Mouse (Mus musculus): ENCODE data around the gene Gale. TPM values are rescaled to one million over a fixed set of nuclear protein-coding genes. Genes with fewer than 3 reads are reported as not detected.

Gale gene
- polyA plus RNA-seq, 1 experiment = 9.4 TPM

DNA sequence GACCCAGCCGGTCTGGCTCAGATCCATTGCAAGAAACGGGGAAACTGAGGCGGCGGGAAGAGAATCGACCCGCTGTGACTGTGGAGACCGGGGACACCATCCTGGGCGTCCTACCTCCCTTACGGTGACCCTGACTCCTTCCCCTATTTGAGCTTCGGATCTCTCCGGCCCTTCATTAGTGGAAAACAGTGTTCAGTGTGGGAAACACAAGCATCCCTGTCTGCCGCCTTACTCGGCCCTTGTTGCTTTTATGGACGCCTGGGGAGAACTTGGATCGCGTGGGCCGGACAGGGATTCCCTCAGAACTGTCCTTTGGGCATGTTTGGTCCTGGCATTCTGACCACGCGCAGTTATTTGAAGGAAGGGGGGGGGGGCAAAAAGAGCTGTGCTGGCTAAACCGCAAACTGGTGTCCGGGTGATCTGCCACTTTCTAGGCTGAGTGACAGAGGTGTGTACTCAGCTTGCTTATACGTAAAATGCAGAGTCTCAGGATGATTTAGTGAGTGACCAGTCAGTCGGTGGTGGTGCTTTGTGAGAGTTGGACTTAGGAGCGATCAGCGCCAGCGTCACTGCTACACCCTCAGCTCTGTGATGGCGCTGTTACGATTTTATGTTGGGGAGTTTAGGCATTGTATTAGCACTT is 16.7 kb upstream of the Gale start:
- Histone ChIP-seq H3K9me3 (replicated peaks; ENCODE audit: control insufficient read depth, insufficient read depth, low read length, poor library complexity, severe bottlenecking) (no peaks in the 10 kb centered on the region), H3K4me3 (ENCODE audit: low read depth, low read length) (peak overlapping the region; percentile 59), H3K4me1 (ENCODE audit: control insufficient read depth, insufficient read depth, low read length) (peaks cover 1% of the 10 kb centered on the region), H3K9ac (ENCODE audit: low read depth, poor library complexity, severe bottlenecking) (peak overlapping the region; percentile 67), H3K36me3 (ENCODE audit: control insufficient read depth, insufficient read depth, low read length, poor library complexity, severe bottlenecking) (no peaks in the 10 kb centered on the region), H3K27ac (ENCODE audit: insufficient read depth, low read length) (no peak overlapping the region), H3K27me3 (ENCODE audit: control insufficient read depth, insufficient read depth, low read length, poor library complexity, severe bottlenecking) (no peaks in the 10 kb centered on the region)
- no peak for TF ChIP-seq POLR2A (IDR thresholded peaks at IDR 0.05; ENCODE audit: insufficient read depth, low read length)
- TF ChIP-seq EP300 (IDR thresholded peaks at IDR 0.05; ENCODE audit: insufficient read depth, low read depth, low read length) = no peak
- TF ChIP-seq CTCF (IDR thresholded peaks at IDR 0.05; ENCODE audit: low read depth, low read length) = no peak

DNA sequence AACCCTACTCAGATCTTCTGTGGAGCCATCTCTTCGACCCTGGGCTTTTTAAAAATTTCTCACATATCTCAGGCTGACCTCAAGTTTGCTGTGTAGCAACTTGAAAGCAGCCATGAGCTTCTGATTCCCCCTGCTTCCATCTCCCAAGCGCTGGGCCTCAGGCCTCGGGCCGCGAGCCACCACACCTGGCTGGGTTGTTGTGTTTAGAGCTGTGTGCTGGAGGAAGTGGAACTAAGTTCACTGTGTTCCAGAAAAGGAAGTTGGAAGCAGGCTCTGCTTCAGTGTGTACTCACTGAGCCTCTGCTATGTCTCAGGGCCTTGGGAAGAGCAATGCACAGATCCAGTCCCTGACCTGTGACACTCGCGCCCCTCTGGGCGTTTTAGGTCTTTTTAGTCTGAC is 15.4 kb upstream of the Gale start:
- no peak overlapping the region for H3K27ac ChIP-seq (ENCODE audit: insufficient read depth, low read length)
- H3K4me1 ChIP-seq (ENCODE audit: control insufficient read depth, insufficient read depth, low read length) = peaks cover 1% of the 10 kb centered on the region
- H3K9me3 ChIP-seq (replicated peaks; ENCODE audit: control insufficient read depth, insufficient read depth, low read length, poor library complexity, severe bottlenecking) = no peaks in the 10 kb centered on the region
- TF ChIP-seq CTCF (IDR thresholded peaks at IDR 0.05; ENCODE audit: low read depth, low read length) (no peak), EP300 (IDR thresholded peaks at IDR 0.05; ENCODE audit: insufficient read depth, low read depth, low read length) (no peak), POLR2A (IDR thresholded peaks at IDR 0.05; ENCODE audit: insufficient read depth, low read length) (no peak)
- no peaks in the 10 kb centered on the region for H3K27me3 ChIP-seq (ENCODE audit: control insufficient read depth, insufficient read depth, low read length, poor library complexity, severe bottlenecking)
- H3K9ac ChIP-seq (ENCODE audit: low read depth, poor library complexity, severe bottlenecking) = no peak overlapping the region
- H3K4me3 ChIP-seq (ENCODE audit: low read depth, low read length) = no peak overlapping the region
- no peaks in the 10 kb centered on the region for H3K36me3 ChIP-seq (ENCODE audit: control insufficient read depth, insufficient read depth, low read length, poor library complexity, severe bottlenecking)

DNA sequence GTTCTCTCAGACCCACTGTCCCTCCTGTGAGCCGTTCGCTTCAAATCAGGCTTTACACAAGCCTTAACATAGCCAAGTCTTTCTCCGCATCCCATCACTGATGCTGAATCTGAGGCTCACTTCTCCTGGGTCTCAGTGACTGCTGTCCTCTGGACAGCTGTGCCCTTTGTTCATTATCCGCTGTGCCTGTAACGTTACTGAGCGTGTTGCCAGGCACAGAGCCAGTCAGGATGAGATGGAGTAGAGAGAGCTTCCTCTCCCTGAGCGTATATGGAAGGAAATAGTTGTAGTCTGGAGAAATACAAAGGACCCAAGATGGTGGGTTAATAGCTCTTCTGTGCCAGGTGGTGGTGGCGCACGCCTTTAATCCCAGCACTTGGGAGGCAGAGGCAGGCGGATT is 14.1 kb upstream of the Gale start:
- H3K27me3 ChIP-seq (ENCODE audit: control insufficient read depth, insufficient read depth, low read length, poor library complexity, severe bottlenecking) = no peaks in the 10 kb centered on the region
- no peak overlapping the region for H3K9ac ChIP-seq (ENCODE audit: low read depth, poor library complexity, severe bottlenecking)
- no peak overlapping the region for H3K27ac ChIP-seq (ENCODE audit: insufficient read depth, low read length)
- no peak overlapping the region for H3K4me3 ChIP-seq (ENCODE audit: low read depth, low read length)
- H3K36me3 ChIP-seq (ENCODE audit: control insufficient read depth, insufficient read depth, low read length, poor library complexity, severe bottlenecking) = no peaks in the 10 kb centered on the region
- no peak for TF ChIP-seq CTCF (IDR thresholded peaks at IDR 0.05; ENCODE audit: low read depth, low read length)
- TF ChIP-seq POLR2A (IDR thresholded peaks at IDR 0.05; ENCODE audit: insufficient read depth, low read length) = no peak
- H3K9me3 ChIP-seq (replicated peaks; ENCODE audit: control insufficient read depth, insufficient read depth, low read length, poor library complexity, severe bottlenecking) = no peaks in the 10 kb centered on the region
- peaks cover 1% of the 10 kb centered on the region for H3K4me1 ChIP-seq (ENCODE audit: control insufficient read depth, insufficient read depth, low read length)

DNA sequence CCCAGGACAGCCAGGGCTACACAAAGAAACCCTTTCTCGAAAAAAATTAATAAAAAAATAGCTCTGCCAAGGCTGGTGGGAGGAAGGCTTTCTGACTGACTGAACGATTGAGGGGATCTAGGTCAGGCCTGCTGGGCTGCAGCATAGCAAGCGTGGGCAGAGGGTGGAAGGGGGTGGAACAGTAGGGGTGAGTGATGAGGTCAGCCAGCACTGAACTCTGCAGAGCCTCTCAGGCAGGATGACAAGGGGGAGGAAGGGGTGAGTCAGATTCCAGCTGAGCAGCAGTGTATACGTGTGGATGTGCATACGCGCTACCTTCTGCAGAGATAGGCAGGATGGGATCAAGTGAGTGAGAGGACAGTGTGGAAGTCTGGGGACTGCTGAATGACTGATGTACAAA is 13.6 kb upstream of the Gale start:
- peaks cover 1% of the 10 kb centered on the region for H3K4me1 ChIP-seq (ENCODE audit: control insufficient read depth, insufficient read depth, low read length)
- H3K27me3 ChIP-seq (ENCODE audit: control insufficient read depth, insufficient read depth, low read length, poor library complexity, severe bottlenecking) = no peaks in the 10 kb centered on the region
- H3K9ac ChIP-seq (ENCODE audit: low read depth, poor library complexity, severe bottlenecking) = no peak overlapping the region
- no peak overlapping the region for H3K4me3 ChIP-seq (ENCODE audit: low read depth, low read length)
- no peak overlapping the region for H3K27ac ChIP-seq (ENCODE audit: insufficient read depth, low read length)
- no peaks in the 10 kb centered on the region for H3K36me3 ChIP-seq (ENCODE audit: control insufficient read depth, insufficient read depth, low read length, poor library complexity, severe bottlenecking)
- H3K9me3 ChIP-seq (replicated peaks; ENCODE audit: control insufficient read depth, insufficient read depth, low read length, poor library complexity, severe bottlenecking) = no peaks in the 10 kb centered on the region
- TF ChIP-seq CTCF (IDR thresholded peaks at IDR 0.05; ENCODE audit: low read depth, low read length) = no peak
- no peak for TF ChIP-seq EP300 (IDR thresholded peaks at IDR 0.05; ENCODE audit: insufficient read depth, low read depth, low read length)
- no peak for TF ChIP-seq POLR2A (IDR thresholded peaks at IDR 0.05; ENCODE audit: insufficient read depth, low read length)

DNA sequence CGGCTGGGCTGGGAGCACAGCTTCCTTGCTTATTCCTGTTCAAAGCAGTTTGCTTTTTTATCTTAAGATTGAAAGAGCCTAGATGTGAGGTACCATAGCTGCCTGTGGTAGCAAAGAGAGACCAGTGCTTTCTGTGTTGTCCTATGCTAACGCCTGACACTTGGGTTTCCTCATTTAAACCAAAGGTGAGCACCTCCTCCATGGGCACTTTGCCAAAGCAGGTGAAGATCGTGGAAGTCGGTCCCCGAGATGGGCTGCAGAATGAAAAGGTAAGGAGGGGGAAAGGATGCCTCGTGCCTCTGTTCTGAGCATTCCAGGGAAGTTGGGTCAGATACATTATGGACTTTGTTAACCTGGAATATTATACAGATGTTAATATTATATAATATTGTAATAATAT is 13.2 kb upstream of the Gale start:
- H3K4me3 ChIP-seq (ENCODE audit: low read depth, low read length) = no peak overlapping the region
- H3K36me3 ChIP-seq (ENCODE audit: control insufficient read depth, insufficient read depth, low read length, poor library complexity, severe bottlenecking) = no peaks in the 10 kb centered on the region
- TF ChIP-seq POLR2A (IDR thresholded peaks at IDR 0.05; ENCODE audit: insufficient read depth, low read length) (no peak), CTCF (IDR thresholded peaks at IDR 0.05; ENCODE audit: low read depth, low read length) (no peak), EP300 (IDR thresholded peaks at IDR 0.05; ENCODE audit: insufficient read depth, low read depth, low read length) (no peak)
- no peak overlapping the region for H3K9ac ChIP-seq (ENCODE audit: low read depth, poor library complexity, severe bottlenecking)
- peaks cover 1% of the 10 kb centered on the region for H3K4me1 ChIP-seq (ENCODE audit: control insufficient read depth, insufficient read depth, low read length)
- H3K9me3 ChIP-seq (replicated peaks; ENCODE audit: control insufficient read depth, insufficient read depth, low read length, poor library complexity, severe bottlenecking) = no peaks in the 10 kb centered on the region
- no peak overlapping the region for H3K27ac ChIP-seq (ENCODE audit: insufficient read depth, low read length)
- no peaks in the 10 kb centered on the region for H3K27me3 ChIP-seq (ENCODE audit: control insufficient read depth, insufficient read depth, low read length, poor library complexity, severe bottlenecking)

DNA sequence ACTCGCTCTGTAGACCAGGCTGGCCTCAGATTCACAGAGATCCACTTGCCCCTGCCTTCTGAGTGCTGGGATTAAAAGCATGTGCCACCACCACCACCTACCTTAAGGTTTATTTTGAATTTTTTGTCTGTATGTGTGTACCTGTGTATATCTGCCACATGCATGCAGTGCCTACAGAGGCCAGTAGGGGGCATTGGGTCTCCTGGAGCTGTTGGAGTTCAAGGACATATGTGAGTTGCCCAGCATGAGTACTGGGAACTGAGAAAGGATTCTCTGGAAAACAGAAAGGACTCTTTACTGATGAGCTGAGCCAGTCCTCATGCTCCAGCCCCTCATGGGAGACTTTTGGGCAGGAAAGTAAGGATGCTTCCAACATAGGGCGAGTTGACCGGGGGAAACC is 12.0 kb upstream of the Gale start:
- no peak overlapping the region for H3K27ac ChIP-seq (ENCODE audit: insufficient read depth, low read length)
- H3K9ac ChIP-seq (ENCODE audit: low read depth, poor library complexity, severe bottlenecking) = no peak overlapping the region
- TF ChIP-seq POLR2A (IDR thresholded peaks at IDR 0.05; ENCODE audit: insufficient read depth, low read length) = no peak
- peak; percentile 26 for TF ChIP-seq CTCF (IDR thresholded peaks at IDR 0.05; ENCODE audit: low read depth, low read length)
- no peaks in the 10 kb centered on the region for H3K27me3 ChIP-seq (ENCODE audit: control insufficient read depth, insufficient read depth, low read length, poor library complexity, severe bottlenecking)
- no peaks in the 10 kb centered on the region for H3K9me3 ChIP-seq (replicated peaks; ENCODE audit: control insufficient read depth, insufficient read depth, low read length, poor library complexity, severe bottlenecking)
- no peak overlapping the region for H3K4me3 ChIP-seq (ENCODE audit: low read depth, low read length)
- no peaks in the 10 kb centered on the region for H3K36me3 ChIP-seq (ENCODE audit: control insufficient read depth, insufficient read depth, low read length, poor library complexity, severe bottlenecking)
- H3K4me1 ChIP-seq (ENCODE audit: control insufficient read depth, insufficient read depth, low read length) = no peaks in the 10 kb centered on the region

All from ES-Bruce4 (cell line).